Mouse (Mus musculus) layer of hippocampus, adult 8-10 months (tissue): ENCODE results near the gene Phf21a. TPM values are rescaled to one million over a fixed set of nuclear protein-coding genes. Genes with fewer than 3 reads are reported as not detected.
A peak's percentile ranks its signal among the peaks of the same experiment; 100 is the strongest.

Experiments
- DNase-seq, 2 experiments: peaks; one replicate each; pipeline ENCODE4 v3.0.0; 2022; ENCODE audit warnings: low spot score in 2 of 2
- total RNA-seq, 4 experiments: library from RNA; stranded (reverse); gene quantifications; 2 replicates each; pipeline ENCODE4 v1.2.4; 2022

Phf21a gene
- total RNA-seq, 4 experiments from 2014 or later, result 139 to 167 (median 156) TPM

GRCm38 (mm10) chr2:92176292-92176691 is 83.4 kb downstream of the Phf21a start:
- no peak for DNase-seq

GRCm38 (mm10) chr2:92182146-92182756 is 89.3 kb downstream of the Phf21a start:
- no peak for DNase-seq

DNA sequence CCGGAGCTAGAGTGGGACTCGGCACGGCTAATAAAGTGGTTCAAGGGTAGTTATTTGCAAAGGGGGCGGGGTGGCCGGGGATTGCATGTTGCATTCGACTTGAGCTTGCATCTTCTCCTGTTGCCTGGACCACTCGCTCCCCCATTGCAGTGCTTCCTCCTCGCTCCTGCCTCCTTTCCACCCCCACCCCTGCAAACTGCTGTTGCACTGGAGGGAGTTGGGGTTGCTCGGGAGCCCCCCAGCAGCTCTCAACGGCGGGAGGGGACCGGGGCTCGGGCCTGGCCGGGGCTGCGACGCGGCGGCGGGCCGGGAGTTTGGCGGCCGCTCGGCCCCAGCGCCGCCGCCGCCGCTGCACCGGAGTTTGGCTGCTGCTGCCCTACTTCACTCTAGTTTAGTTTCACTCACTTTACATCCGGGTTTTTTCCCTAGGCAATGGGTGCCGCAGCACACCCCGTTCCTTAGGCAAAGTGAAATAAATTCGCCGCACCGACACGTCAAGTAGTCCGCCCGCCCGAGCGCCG is 90.1 kb downstream of the Phf21a start:
- peak; percentile 70 to 78 for DNase-seq

GRCm38 (mm10) chr2:92183613-92184076 is 90.7 kb downstream of the Phf21a start:
- peak; percentile 86 to 90 for DNase-seq

DNA sequence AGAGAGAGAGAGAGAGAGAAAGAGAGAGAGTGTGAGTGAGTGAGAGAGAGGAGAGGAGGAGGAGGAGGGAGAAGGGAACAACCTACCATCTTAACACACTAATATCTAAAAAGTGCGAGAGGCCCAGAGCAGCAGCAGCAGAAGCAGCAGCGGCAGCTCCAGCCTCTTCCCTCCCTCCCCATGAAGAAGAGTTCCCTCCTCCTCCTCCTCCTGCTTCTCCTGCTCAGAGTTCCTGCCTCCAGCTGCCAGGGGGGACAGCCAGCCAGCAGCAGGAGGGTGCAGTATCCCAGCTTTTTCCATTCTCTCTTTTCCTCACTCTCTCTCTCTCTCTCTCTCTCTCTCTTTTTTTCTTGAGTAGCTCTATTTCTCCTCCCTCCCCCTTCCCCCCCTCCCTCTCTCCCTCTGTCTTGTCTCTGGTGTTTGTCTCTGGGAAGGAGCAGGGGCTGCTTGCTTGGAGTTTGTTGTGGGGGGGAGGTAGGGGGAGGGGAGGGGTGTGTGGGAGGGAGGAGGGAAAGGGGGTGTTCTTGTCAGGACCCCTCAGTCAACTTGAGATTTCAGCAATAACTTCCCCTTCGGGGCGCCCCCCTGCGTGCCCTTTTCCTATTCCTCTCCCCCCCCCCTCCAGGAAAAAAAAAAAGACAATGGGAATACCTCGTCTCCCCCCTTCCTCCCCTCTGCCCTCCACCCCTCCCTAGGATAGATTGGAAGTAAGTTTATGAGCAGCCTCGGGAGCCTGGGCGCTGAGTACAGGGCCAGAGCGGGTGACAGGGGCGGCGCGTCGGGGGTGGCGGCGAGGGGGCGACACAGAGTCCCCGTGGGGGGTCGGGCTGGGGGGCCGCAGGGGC is 91.4 kb downstream of the Phf21a start:
- peak; percentile 43 to 49 for DNase-seq

DNA sequence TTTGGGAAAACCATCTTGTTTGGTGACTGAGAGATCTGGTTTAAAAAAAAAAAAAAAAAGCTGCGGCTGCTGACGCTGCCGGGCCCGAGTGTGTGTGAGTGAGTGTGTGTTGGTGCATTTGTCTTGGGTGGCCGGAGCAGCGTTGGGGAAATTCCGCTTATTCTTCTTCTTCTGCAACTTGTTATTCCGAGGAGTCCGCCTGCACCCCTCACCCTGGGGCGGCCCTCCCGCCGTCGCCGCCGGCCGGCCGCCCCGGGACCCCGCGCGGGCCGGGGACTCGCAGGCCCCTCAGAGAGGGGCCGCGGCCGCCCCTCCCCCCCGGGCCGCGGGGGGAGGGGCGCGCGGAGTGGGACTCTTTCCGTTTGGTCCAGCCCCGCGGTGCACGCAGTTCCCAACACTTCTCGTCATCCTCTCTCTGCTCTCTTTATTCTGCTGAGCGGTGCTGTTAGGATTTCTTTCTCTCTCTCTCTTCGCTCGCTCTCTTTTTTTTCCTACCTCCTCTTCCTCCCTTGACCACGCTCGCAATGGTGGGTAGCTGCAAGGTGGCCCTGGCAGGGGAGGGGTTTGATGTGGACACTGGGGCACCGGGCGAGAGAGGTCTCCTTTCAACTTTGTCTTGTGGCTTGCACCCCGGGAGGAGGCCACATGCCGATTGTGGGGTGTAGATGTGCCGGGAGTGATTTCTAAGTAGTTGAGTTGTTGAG is 92.3 kb downstream of the Phf21a start:
- DNase-seq, result peak in 1 of 2 experiments; percentile 30

- no peak for DNase-seq
Observed at GRCm38 (mm10) chr2:92185766-92186450, 93.0 kb downstream of the Phf21a start.

- DNase-seq, result no peak
Observed at GRCm38 (mm10) chr2:92187061-92187460, 94.1 kb downstream of the Phf21a start.

GRCm38 (mm10) chr2:92188744-92189143 is 95.8 kb downstream of the Phf21a start:
- DNase-seq, result no peak

GRCm38 (mm10) chr2:92190960-92191359 is 98.0 kb downstream of the Phf21a start:
- no peak for DNase-seq

GRCm38 (mm10) chr2:92191826-92192581 is 99.1 kb downstream of the Phf21a start:
- no peak for DNase-seq

DNA sequence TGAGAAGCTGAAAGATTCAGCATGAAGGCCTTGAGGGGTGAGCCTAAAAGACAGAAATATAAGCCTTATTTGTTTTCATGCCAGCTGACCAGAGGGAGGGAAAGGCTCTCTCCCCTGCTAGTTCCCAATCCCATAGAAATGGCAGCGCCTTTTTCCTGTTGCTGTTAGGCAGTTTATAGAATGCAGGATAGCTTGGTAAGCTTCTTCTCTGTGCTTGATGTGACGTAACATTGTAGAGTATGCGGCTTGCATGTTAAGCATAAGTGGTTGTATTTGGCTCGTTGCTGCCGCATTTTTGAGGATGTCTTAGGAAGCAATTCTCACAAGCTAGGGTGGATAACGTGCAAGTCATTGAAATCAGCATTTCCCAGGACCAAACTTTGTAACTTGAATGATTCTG is 105.2 kb downstream of the Phf21a start:
- DNase-seq, result no peak

GRCm38 (mm10) chr2:92198747-92199146 is 105.8 kb downstream of the Phf21a start:
- no peak for DNase-seq

DNA sequence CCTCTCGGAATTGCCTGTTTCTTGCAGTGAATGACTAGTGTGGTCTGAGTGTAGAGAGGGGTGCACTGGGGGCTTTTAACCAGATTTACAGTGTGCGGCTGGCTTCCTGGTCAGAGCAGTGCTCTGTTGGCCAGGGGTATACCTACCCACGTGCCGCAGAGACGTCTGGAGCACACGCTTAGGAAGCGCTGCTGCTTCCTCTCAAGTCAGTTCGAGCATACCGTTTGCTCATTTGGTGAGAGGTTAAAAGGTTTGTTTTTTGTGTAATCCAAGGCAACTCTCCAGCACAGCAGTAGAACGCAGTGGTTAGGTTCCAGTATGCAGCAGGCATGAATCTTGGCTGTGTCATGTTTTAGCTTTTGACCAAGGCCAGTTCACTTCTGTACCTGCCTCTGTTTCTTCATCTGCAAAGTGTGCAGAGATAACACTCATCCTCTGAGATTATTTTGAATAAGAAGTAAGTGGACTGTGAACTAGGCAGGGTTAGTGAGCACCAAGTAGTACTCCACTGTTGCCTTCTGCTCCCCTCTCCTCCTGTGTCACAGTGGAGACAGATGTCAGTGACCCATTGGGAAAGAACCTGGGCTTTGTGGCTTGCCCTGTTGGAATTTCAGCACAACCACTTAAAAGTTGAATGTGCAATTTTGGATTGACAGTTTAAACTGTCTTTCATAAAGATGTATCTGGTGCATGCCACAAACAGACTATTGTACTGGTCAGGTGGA is 106.8 kb downstream of the Phf21a start:
- no peak for DNase-seq

DNA sequence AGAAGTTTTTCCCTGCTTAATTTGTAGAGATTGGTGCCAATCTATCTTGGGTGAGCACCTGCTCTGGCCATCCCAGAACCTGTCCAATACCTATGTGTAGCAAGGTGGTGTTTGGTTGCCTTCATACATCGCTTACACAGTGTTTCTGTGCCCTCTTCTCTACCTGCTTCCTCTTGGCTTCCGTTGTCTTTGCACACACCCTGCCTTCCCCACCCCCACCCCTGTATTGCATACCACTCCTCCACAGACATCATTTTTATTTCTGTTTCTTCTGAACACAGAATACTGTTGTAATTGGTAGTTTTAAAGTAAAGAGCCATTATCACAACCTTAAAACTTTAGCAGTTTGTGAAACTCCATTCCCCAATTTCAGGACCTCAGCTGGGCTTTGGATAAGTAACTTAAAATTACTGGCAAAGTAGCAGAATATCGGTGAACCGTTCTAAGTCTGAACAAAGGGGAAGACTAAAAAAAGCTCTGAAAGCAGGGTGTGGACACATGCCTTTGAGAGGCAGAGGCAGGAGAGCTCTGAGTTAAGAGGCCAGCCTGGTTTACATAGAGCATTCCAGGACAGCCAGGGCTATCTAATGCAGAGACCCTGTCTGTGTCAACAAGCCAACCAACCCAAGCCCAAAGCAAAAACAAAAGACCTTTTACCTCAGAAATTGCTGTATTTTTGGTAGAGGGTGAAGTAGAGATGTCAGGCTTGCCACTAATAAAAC is 109.6 kb downstream of the Phf21a start:
- no peak for DNase-seq

- no peak for DNase-seq
Observed at GRCm38 (mm10) chr2:92205010-92205639, 112.2 kb downstream of the Phf21a start.

- no peak for DNase-seq
Observed at GRCm38 (mm10) chr2:92210409-92210808, 117.5 kb downstream of the Phf21a start.

DNA sequence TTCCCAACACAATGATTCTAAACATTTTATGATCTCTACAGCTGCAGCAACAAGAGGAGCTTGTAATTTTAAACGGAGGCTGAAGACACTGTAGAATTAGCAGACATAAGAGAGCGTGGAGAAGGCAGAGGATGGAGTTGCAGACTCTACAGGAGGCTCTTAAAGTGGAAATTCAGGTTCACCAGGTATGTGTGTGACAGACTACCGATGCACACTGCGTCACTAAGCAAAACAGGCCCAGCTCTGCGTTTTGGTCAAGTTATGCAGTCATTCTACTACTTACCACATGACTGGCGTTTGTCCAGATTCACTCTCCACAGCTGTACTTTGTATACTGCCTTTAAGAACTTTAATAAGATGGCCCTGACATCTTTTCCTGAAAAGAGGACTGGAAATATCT is 128.5 kb downstream of the Phf21a start:
- no peak for DNase-seq

DNA sequence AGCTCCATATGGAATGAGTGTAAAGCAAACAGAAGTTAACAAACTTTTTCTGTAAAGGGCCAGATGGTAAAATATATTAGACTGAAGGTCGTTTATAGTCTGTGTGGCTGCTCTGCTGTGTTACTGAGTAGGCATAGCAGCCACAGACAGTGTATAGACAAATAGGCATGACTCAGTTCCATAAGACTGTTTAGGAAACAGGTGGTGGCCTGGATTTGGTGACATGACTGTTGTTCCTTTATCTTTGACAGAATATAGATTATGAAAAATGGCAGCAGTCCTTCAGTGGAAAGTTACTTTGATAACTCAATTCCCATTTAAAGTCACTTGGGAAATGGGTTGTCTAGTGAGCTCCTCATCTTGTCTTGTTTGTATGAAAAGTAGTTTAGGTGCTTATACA is 132.7 kb downstream of the Phf21a start:
- no peak for DNase-seq
